Mouse (Mus musculus) heart, postnatal 10 days (tissue): ENCODE results near the gene Hist2h2bb. TPM values are rescaled to one million over a fixed set of nuclear protein-coding genes. Genes with fewer than 3 reads are reported as not detected.

Experiments
- DNase-seq, 2 experiments: peaks; one replicate each; pipeline ENCODE4 v3.0.0; 2021
- intact Hi-C: fragments of 180-260 bp; cut with DNase I; formaldehyde crosslinking; loops from one replicate; pipeline ENCODE4 v1.15.1; 2025
- total RNA-seq, 2 experiments: library from RNA; stranded (reverse); gene quantifications; 2 replicates each; pipeline ENCODE4 v1.2.3; 2021

Gene Hist2h2bb
- 100 to 1,000 TPM; 376 to 419 TPM for total RNA-seq

DNA sequence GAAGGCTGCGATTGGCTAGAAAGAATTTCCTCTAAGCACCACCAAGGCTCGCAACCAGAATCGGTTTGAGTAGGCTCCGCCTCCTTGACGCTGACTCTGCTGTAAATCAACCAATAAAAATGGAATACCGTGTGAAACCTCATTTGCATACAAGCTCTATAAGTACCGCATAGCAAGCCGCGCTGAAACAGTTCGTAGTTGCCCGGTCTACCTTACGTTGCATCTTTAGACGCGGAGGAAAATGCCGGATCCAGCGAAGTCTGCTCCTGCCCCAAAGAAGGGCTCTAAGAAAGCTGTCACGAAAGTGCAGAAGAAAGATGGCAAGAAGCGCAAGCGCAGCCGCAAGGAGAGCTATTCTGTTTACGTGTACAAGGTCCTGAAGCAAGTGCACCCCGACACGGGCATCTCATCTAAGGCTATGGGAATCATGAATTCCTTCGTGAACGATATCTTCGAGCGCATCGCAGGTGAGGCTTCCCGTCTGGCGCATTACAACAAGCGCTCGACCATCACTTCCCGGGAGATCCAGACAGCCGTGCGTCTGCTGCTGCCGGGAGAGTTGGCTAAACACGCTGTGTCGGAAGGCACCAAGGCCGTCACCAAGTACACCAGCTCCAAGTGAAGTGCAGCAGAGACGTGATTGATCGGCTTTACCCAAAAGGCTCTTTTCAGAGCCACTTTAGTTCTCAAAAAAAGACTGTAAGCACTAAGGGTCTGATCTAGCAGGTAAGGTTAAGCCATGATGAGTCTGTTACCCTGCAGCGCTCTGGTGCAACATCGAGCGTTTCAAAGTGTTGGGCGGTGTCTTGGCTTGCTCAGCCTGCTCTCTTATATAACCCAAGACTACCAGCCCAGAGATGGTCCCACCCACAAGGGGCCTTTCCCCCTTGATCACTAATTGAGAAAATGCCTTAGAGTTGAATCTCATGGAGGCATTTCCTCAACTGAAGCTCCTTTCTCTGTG is at the start of gene Hist2h2bb:
Hist2h2bb (plus strand) TSS at position 242 of the 964 bp plus-strand sequence.
- intact Hi-C loops, result no loop called here
- DNase-seq, result peak; percentile 91 to 93

- DNase-seq, result peak in 1 of 2 experiments; percentile 42
- intact Hi-C loops, result loop anchor here (2.0 kb wide), 1 partner anchor 45 kb away; no protein-coding TSS in a partner anchor
These were observed 49.3 kb upstream of the Hist2h2bb start for GRCm38 (mm10) chr3:96220131-96220764.

DNA sequence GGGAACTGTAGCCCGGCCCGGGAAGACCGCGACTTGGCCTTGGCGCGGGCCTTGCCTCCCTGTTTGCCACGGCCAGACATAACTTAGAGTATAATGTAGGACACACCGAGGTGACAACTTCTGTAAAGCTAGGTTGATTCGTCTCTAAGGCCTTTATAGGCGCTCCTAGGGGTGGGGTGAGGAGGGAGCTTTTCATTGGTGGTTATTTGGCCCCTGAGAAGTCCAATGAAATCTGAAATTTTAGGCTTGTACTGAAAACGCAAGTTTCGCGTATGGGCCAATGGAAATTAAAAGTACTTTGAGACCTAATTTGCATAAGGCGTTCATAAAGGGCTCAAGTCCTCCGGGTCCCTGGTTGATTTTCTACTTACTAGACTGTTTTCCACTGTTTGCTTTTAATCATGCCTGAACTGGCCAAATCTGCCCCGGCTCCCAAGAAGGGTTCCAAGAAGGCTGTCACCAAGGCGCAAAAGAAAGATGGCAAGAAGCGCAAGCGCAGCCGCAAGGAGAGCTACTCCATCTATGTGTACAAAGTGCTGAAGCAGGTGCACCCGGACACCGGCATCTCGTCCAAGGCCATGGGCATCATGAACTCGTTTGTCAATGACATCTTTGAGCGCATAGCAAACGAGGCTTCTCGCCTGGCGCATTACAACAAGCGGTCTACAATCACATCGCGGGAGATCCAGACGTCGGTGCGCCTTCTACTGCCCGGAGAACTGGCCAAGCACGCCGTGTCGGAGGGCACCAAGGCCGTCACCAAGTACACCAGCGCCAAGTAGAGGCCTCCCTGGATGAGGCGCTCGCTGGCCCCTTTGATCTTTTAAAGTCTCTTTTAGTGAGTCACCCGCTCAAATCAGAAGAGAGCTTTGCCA is 48.5 kb upstream of the Hist2h2bb start, which contains the start of the genes Hist2h2ac and Hist2h2be:
Hist2h2ac (minus strand) TSS at position 116 of the 875 bp plus-strand sequence.
Hist2h2be (plus strand) TSS at position 355 of the 875 bp plus-strand sequence.
- intact Hi-C loops, result loop anchor here (2.0 kb wide), 1 partner anchor 46 kb away; no protein-coding TSS in a partner anchor
- peak; percentile 91 to 93 for DNase-seq

GRCm38 (mm10) chr3:96221640-96222038 is 47.9 kb upstream of the Hist2h2bb start:
- no peak for DNase-seq
- intact Hi-C loops, result loop anchor here (2.0 kb wide), 2 partner anchors 15 to 47 kb away; no protein-coding TSS in a partner anchor

DNA sequence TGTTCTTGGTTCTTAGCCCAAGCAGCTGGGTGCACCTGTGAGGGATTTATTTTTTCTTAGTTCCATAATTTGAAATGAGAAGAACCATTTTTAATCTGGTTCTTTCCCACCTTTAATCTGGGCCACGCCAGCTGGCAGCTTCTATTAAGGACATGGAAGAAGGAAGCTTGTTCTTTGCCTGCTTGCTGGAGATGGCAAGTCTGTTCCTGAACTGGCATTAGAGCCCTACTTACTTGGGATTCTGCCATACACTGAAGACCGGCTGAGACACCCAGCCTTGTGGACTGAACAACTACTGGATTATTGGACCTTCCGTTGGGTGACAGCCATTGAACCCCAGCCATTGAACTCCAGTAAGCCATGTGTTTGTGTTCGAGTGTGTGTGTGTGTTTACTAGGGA is 46.8 kb upstream of the Hist2h2bb start:
- intact Hi-C loops, result loop anchor here (2.0 kb wide), 1 partner anchor 14 kb away; no protein-coding TSS in a partner anchor

DNA sequence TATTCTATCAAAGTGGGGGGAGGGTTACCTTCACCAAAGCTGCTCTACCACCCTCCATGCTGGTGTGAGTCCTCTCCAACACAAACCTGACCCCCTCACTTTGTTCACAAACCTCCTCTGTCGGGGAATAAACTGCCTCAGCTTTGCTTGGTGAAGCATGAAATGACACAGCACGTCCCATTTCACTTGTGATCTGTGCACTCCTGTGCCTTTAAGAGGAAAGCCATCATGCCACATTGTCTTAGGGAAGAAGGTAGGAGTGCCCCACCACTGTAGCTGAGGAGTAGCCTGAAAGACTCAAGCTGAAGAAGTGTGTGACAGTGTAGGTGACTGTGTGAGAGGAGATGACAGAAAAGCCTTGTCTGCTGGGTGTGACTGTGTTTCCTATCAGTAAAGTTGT is 44.1 kb upstream of the Hist2h2bb start:
- intact Hi-C loops, result no loop called here
- no peak for DNase-seq

More for the DNA sequence above, 46.8 kb upstream of the Hist2h2bb start:
- DNase-seq, result no peak

DNA sequence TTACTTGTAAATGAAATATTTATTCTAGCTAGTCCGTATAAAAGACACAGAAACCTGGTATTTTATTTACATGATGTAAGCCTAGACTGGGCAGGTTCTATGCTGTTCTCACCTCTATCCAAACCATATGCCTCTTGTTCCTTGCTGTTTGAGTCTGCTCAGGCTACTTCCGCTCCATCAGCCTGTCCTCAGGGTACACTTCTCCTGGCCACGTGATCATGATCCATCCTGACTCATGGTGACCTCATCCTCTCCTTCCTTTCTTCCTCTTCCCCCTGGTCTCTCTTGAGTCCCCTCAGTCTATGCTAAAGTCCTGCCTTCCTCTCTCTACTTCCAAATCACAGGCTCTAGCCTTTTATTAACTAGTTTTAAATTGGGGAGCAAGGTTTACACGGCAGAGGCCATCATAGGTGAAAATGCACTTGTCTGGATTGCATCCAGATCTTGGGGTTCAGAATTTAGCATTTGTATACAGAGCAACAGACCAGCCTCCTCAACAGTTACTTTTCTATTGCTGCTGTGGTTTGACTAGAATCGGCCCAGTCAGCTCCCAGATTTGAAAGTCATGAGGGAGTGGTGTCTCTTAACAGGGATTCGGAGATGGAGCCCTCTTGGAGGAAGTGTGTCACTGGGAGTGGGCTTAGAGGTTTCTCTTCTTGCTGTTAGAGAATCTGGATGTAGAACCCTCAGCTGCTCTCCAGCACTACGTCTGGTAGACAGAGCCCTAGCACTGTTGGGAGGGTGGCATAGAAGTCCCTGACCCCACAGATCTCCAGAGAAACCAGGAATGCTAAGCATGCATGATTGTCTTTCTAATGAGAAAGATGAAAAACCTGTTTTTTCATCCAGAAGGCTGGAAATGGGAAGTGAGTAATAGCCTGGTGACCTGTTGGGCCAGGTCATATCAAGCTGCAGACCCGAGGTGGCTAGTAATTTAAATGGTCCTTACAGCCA is 42.6 kb upstream of the Hist2h2bb start:
- no peak for DNase-seq
- intact Hi-C loops, result no loop called here

- intact Hi-C loops, result no loop called here
- no peak for DNase-seq
These were observed 40.7 kb upstream of the Hist2h2bb start for GRCm38 (mm10) chr3:96228828-96229227.

DNA sequence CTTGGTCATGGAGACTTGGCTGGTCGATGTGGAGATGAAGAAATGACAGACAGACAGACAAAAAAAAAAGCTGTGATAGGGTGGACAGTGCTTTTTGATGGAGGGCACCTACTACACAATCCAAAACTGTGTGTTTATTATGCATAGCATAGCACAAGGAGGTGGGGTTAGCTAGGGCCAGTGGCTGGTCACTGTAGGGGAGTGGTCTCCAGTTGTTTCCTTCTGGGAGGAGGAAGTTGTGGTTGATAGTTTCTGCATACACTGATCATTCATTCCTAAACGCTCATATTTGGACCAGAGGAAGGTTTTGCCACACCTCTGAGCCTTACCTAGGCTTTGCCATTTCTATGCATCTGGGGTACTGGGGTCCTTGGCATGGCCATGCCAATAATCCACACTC is 39.1 kb upstream of the Hist2h2bb start:
- DNase-seq, result no peak
- intact Hi-C loops, result no loop called here

DNA sequence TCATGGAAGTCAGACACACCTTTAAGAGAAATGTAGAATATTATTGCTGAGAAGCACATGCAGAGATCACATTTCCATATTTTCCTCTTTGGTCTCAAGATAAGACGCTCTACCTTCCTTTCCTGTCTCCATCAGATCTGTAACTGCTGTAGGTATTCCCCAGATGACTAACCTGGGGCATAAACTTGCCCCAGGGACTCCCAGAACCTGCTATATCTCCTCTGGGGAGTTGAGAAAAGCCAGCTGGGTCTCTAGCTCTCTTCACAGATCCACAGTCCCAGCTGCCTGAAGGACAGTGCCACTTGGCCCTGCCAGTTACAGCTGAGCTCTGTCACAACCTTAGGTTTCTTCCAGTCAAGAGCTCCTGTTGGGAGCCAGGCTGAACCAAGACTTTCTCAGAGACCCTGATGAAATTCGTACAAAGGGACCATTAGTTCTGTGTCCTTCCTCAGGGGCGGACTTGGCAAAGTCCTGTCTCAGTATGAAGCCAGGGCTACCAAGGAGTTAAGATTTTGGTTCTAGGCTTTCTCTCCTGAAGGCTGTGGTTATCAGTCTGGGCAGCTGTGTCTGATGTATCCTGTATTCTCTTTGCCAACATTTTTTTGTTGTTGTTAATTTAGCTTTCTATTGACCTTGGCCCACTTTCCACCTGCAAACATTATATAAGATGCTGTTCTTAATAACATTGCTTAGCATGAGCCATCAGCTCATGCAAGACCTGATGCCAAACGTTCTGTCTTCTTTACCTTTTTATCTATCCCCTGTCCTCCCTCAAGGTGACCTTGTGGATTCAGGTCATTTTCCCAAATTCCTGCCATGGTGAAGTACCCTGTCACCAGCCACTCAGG is 38.4 kb upstream of the Hist2h2bb start:
- DNase-seq, result no peak
- intact Hi-C loops, result no loop called here

GRCm38 (mm10) chr3:96231758-96232120 is 37.8 kb upstream of the Hist2h2bb start:
- intact Hi-C loops, result no loop called here
- DNase-seq, result no peak

DNA sequence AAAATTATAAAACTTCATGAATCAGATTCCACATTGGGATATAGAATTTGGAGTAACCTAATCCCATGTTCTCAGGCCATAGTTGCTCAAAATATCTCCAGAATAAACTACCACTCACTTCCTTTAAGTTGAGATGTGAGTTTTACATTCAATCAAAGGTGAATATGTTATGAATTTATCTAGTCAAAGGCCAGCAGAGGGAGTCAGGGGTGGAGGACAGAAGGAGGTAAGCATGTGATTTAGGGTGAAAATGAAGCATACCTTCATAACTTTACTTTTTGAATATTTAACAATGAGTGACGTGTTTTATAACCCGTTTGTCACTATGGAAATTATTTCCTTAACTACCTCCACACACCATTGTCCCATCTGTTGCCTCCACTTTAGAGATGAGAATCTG is 34.6 kb upstream of the Hist2h2bb start:
- intact Hi-C loops, result no loop called here

GRCm38 (mm10) chr3:96235836-96236235 is 33.7 kb upstream of the Hist2h2bb start:
- intact Hi-C loops, result loop anchor here (2.0 kb wide), 1 partner anchor 13 kb away; no protein-coding TSS in a partner anchor
- no peak for DNase-seq

More for the DNA sequence above, 34.6 kb upstream of the Hist2h2bb start:
- no peak for DNase-seq

- intact Hi-C loops, result loop anchor here (2.0 kb wide), 1 partner anchor 14 kb away; no protein-coding TSS in a partner anchor
- DNase-seq, result no peak
These were observed 32.7 kb upstream of the Hist2h2bb start for GRCm38 (mm10) chr3:96236834-96237334.

- intact Hi-C loops, result loop anchor here (2.0 kb wide), 1 partner anchor 15 kb away; no protein-coding TSS in a partner anchor
- DNase-seq, result no peak
These were observed 32.1 kb upstream of the Hist2h2bb start for GRCm38 (mm10) chr3:96237335-96237903.

DNA sequence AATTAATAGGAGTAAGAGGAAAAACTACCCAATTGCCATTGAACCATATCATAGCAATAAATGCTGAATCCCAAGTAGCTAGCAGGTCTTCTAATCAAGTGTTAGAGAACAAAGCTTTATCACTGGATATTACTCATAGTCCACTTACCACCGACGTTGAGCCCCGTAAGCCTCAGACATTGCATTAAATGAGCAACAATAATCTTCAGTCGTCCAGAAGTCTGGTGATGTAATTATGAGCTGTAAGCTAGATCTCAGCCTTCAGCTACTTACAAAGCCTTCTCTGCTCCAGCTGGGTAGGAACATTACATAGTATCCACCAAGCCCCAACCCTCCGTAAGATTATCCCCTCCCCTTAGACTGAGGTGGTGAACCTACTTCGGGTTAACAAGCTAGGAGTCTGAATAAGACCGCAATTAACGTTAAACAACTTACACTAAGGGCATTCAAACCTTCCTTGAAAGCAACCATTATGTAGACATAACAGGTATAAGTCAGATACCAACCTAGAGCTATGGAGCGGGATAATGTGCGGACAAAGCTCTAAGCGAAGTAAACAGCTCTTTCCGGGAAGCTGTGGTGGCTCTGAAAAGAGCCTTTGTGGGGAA is 31.5 kb upstream of the Hist2h2bb start:
- intact Hi-C loops, result loop anchor here (2.0 kb wide), 1 partner anchor 15 kb away; no protein-coding TSS in a partner anchor

More for the DNA sequence above, 31.5 kb upstream of the Hist2h2bb start:
- DNase-seq, result no peak
